Mouse (Mus musculus) liver, embryonic 14.5 days (tissue): Measurements from ENCODE around the gene Olfr874. TPM values are rescaled to one million over a fixed set of nuclear protein-coding genes. Genes with fewer than 3 reads are reported as not detected.
"Not testable (repeated sequence)": the region's sequence is repeated elsewhere in the genome, so short reads cannot be mapped to it uniquely, and the experiment has no call there.

ENCODE experiments used
- ATAC-seq: fragments of 200-750 bp; cut with Nextera tagmentation; 2 replicates; pipeline ENCODE4 v1.8.0; 2017; ENCODE audit warnings: moderate number of reproducible peaks, mild to moderate bottlenecking, moderate library complexity; ENCODE audit not compliant: insufficient read depth
- DNase-seq, 3 experiments: peaks; one replicate each; pipeline ENCODE4 v3.0.0-alpha.2; 2012 to 2013; ENCODE audit warnings: low read depth in 3 of 3, low spot score in 3 of 3
- H3K27ac ChIP-seq: fragments of 300-500 bp; sonication (generic); 2 replicates; pipeline ENCODE4 v1.5.1; 2014; ENCODE audit warnings: moderate library complexity, mild to moderate bottlenecking, control low read depth, inconsistent platforms
- H3K27me3 ChIP-seq: fragments of 300-500 bp; sonication (generic); 2 replicates; pipeline ENCODE4 v1.6.1; 2014; ENCODE audit warnings: mild to moderate bottlenecking, low read length, moderate library complexity; ENCODE audit not compliant: control insufficient read depth, insufficient read depth
- H3K36me3 ChIP-seq: fragments of 300-500 bp; sonication (generic); replicated peaks from 2 replicates; pipeline ENCODE4 v1.6.1; 2014; ENCODE audit warnings: low read depth; ENCODE audit not compliant: control insufficient read depth, insufficient read depth
- H3K4me1 ChIP-seq, 2 experiments: fragments of 200-500 bp in 1 of 2; fragments of 300-500 bp in 1 of 2; sonication (generic) in 1 of 2; replicated peaks; 2 replicates each; pipeline ENCODE4 v1.6.1; 2012 to 2014; ENCODE audit warnings: antibody characterized with exemption in 1 of 2, inconsistent platforms in 1 of 2, low read length in 1 of 2; ENCODE audit not compliant: control insufficient read depth in 2 of 2, insufficient read depth in 2 of 2
- H3K4me2 ChIP-seq: fragments of 300-500 bp; sonication (generic); 2 replicates; pipeline ENCODE4 v1.6.1; 2014; ENCODE audit warnings: low read depth, mild to moderate bottlenecking, control low read depth, moderate library complexity
- H3K4me3 ChIP-seq, 2 experiments: fragments of 200-500 bp in 1 of 2; fragments of 300-500 bp in 1 of 2; sonication (generic) in 1 of 2; 2 replicates each; pipeline ENCODE4 v1.5.1; 2012 to 2014; ENCODE audit warnings: low read depth in 2 of 2, low read length in 2 of 2, mild to moderate bottlenecking in 2 of 2, control low read depth in 1 of 2, inconsistent platforms in 1 of 2, moderate library complexity in 1 of 2; ENCODE audit not compliant: insufficient read depth in 1 of 2
- H3K9ac ChIP-seq: fragments of 300-500 bp; sonication (generic); replicated peaks from 2 replicates; pipeline ENCODE4 v1.6.1; 2014; ENCODE audit warnings: mild to moderate bottlenecking, control low read depth, moderate library complexity
- H3K9me3 ChIP-seq: fragments of 300-500 bp; sonication (generic); 2 replicates; pipeline ENCODE4 v1.6.1; 2016; ENCODE audit warnings: low read length, mixed read lengths; ENCODE audit not compliant: control insufficient read depth
- CTCF ChIP-seq: IDR thresholded peaks from 2 replicates; pipeline ENCODE4 v1.5.1; 2016; ENCODE audit warnings: antibody characterized with exemption, low read depth, control low read depth
- EP300 ChIP-seq: IDR thresholded peaks from 2 replicates; pipeline ENCODE4 v1.6.1; 2016; ENCODE audit warnings: antibody characterized with exemption, low read depth
- WGBS: fragments of 180-500 bp; shearing (Covaris S2); extraction: QIAGEN DNeasy Blood & Tissue Kit; methylation state at CpG from one replicate; pipeline ENCODE4 v1.1.7; 2014; ENCODE audit not compliant: insufficient replicate concordance; 5-methylcytosine and 5-hydroxymethylcytosine counted together
- polyA plus RNA-seq, 2 experiments: library from polyadenylated mRNA; depleted of rRNA in 1 of 2; stranded (reverse) in 1 of 2; unstranded in 1 of 2; fragments of >200 nt; fragmentation: Nextera tagmentation in 1 of 2; extraction: Ambion mirVana in 1 of 2; gene quantifications; 2 replicates each; pipeline versions ENCODE4 v1.2.1 to v1.2.3; 2012 to 2014

Olfr874 gene
- polyA plus RNA-seq, 2 experiments, result not detected

GRCm38 (mm10) chr9:37782766-37783260 is 37.9 kb downstream of the Olfr874 start:
- Histone ChIP-seq H3K27me3 (no peaks in the 10 kb centered on the region), H3K9me3 (no peaks in the 10 kb centered on the region), H3K4me1 (no peaks in the 10 kb centered on the region), H3K27ac (no peak overlapping the region), H3K9ac (no peak overlapping the region), H3K36me3 (no peaks in the 10 kb centered on the region), H3K4me3 (no peak overlapping the region), H3K4me2 (peak overlapping the region; percentile 13; the same call in 1 of the 2 replicates)
- ATAC-seq, result peak; percentile 71
- DNase-seq, result peak in 1 of 3 experiments; percentile 2
- 13% methylated on average over 7 of the region's 7 CpGs for WGBS
- TF ChIP-seq CTCF (no peak), EP300 (no peak)

GRCm38 (mm10) chr9:37783394-37784387 is 38.8 kb downstream of the Olfr874 start:
- not testable (repeated sequence) for ATAC-seq, H3K4me3 ChIP-seq, H3K9me3 ChIP-seq, H3K4me1 ChIP-seq, H3K4me2 ChIP-seq, DNase-seq, H3K36me3 ChIP-seq, H3K27me3 ChIP-seq, H3K9ac ChIP-seq, H3K27ac ChIP-seq
- 59% methylated on average over 10 of the region's 15 CpGs for WGBS

DNA sequence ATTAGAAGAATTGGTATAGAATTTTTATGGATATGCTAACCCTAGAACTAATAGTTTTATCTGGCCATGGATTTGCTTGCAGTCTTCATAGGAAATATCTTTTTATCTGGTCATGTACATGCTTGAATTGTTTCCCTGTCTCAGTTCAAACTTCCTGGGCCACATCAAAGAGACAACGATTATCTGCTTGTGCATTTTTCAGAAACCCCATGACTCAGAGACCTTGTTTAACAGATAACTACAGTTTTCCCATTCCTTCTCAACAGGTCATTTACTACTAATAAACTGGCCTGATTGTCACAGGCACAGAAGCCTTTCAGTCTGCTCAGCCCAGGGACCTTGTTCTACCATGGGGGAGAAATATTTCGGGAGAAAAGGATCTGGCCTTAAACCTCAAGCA is 41.5 kb downstream of the Olfr874 start:
- TF ChIP-seq CTCF (no peak), EP300 (no peak)
- Histone ChIP-seq H3K9me3 (no peaks in the 10 kb centered on the region), H3K36me3 (no peaks in the 10 kb centered on the region), H3K4me2 (no peak overlapping the region), H3K9ac (no peak overlapping the region), H3K27me3 (no peaks in the 10 kb centered on the region), H3K27ac (no peak overlapping the region), H3K4me1 (no peaks in the 10 kb centered on the region), H3K4me3 (no peak overlapping the region)
- no peak for DNase-seq
- no peak for ATAC-seq
- 36% methylated on average over 2 of the region's 2 CpGs for WGBS

Other genes starting within 250 kb of the Olfr874 start
- 6.5 and 7.3 TPM in 2 replicates for gene Esam, start 217.0 kb upstream of the Olfr874 start, polyA plus RNA-seq (2012; rRNA removed)
- 9.9 and 10.7 TPM in 2 replicates for gene Esam, start 217.0 kb upstream of the Olfr874 start, polyA plus RNA-seq (2014; fragmentation: Nextera tagmentation; extraction: Ambion mirVana)
- gene Vsig2, start 205.9 kb upstream of the Olfr874 start, polyA plus RNA-seq (2012; rRNA removed), result 0.70 and 0.81 TPM in 2 replicates
- gene Vsig2, start 205.9 kb upstream of the Olfr874 start, polyA plus RNA-seq (2014; fragmentation: Nextera tagmentation; extraction: Ambion mirVana), result 0.36 TPM in 1 of 2 replicates, not detected in the other
- gene Nrgn, start 192.2 kb upstream of the Olfr874 start, polyA plus RNA-seq (2012; rRNA removed), result 5.4 and 7.1 TPM in 2 replicates
- 5.4 and 7.6 TPM in 2 replicates for gene Nrgn, start 192.2 kb upstream of the Olfr874 start, polyA plus RNA-seq (2014; fragmentation: Nextera tagmentation; extraction: Ambion mirVana)
- gene Siae, start 189.4 kb upstream of the Olfr874 start, polyA plus RNA-seq (2012; rRNA removed), result 2.2 TPM in 2 replicates
- gene Siae, start 189.4 kb upstream of the Olfr874 start, polyA plus RNA-seq (2014; fragmentation: Nextera tagmentation; extraction: Ambion mirVana), result 5.7 and 6.0 TPM in 2 replicates
- gene Spa17, start 131.4 kb upstream of the Olfr874 start, polyA plus RNA-seq (2012; rRNA removed), result 0.56 and 1.3 TPM in 2 replicates
- 2.6 and 2.7 TPM in 2 replicates for gene Spa17, start 131.4 kb upstream of the Olfr874 start, polyA plus RNA-seq (2014; fragmentation: Nextera tagmentation; extraction: Ambion mirVana)
- gene Tbrg1, start 87.8 kb upstream of the Olfr874 start, polyA plus RNA-seq (2012; rRNA removed), result 15.7 and 23.1 TPM in 2 replicates
- 47.0 and 54.5 TPM in 2 replicates for gene Tbrg1, start 87.8 kb upstream of the Olfr874 start, polyA plus RNA-seq (2014; fragmentation: Nextera tagmentation; extraction: Ambion mirVana)
- gene Panx3, start 75.9 kb upstream of the Olfr874 start, polyA plus RNA-seq (2012; rRNA removed), result not detected in 2 replicates
- not detected in 2 replicates for gene Panx3, start 75.9 kb upstream of the Olfr874 start, polyA plus RNA-seq (2014; fragmentation: Nextera tagmentation; extraction: Ambion mirVana)
- gene Olfr160, start 28.9 kb upstream of the Olfr874 start, polyA plus RNA-seq (2012; rRNA removed), result not detected in 2 replicates
- not detected in 2 replicates for gene Olfr160, start 28.9 kb upstream of the Olfr874 start, polyA plus RNA-seq (2014; fragmentation: Nextera tagmentation; extraction: Ambion mirVana)
- gene Olfr875, start 26.8 kb downstream of the Olfr874 start, polyA plus RNA-seq (2012; rRNA removed), result not detected in 2 replicates
- gene Olfr875, start 26.8 kb downstream of the Olfr874 start, polyA plus RNA-seq (2014; fragmentation: Nextera tagmentation; extraction: Ambion mirVana), result not detected in 2 replicates
- not detected in 2 replicates for gene Olfr876, start 57.9 kb downstream of the Olfr874 start, polyA plus RNA-seq (2012; rRNA removed)
- gene Olfr876, start 57.9 kb downstream of the Olfr874 start, polyA plus RNA-seq (2014; fragmentation: Nextera tagmentation; extraction: Ambion mirVana), result not detected in 2 replicates
- not detected in 2 replicates for gene Olfr877, start 109.2 kb downstream of the Olfr874 start, polyA plus RNA-seq (2012; rRNA removed)
- not detected in 2 replicates for gene Olfr877, start 109.2 kb downstream of the Olfr874 start, polyA plus RNA-seq (2014; fragmentation: Nextera tagmentation; extraction: Ambion mirVana)
- not detected in 2 replicates for gene Olfr145, start 151.6 kb downstream of the Olfr874 start, polyA plus RNA-seq (2012; rRNA removed)
- not detected in 2 replicates for gene Olfr145, start 151.6 kb downstream of the Olfr874 start, polyA plus RNA-seq (2014; fragmentation: Nextera tagmentation; extraction: Ambion mirVana)
- gene Olfr878, start 172.7 kb downstream of the Olfr874 start, polyA plus RNA-seq (2012; rRNA removed), result not detected in 2 replicates
- gene Olfr878, start 172.7 kb downstream of the Olfr874 start, polyA plus RNA-seq (2014; fragmentation: Nextera tagmentation; extraction: Ambion mirVana), result not detected in 2 replicates
- gene Olfr881, start 246.7 kb downstream of the Olfr874 start, polyA plus RNA-seq (2012; rRNA removed), result not detected in 2 replicates
- not detected in 2 replicates for gene Olfr881, start 246.7 kb downstream of the Olfr874 start, polyA plus RNA-seq (2014; fragmentation: Nextera tagmentation; extraction: Ambion mirVana)